Mouse (Mus musculus) gastrocnemius, adult 2 months (tissue): Measurements from ENCODE around the gene Stx8. TPM values are rescaled to one million over a fixed set of nuclear protein-coding genes. Genes with fewer than 3 reads are reported as not detected.

Source experiments
- DNase-seq: peaks from one replicate; pipeline ENCODE4 v3.0.0; 2022
- H3K27ac ChIP-seq: fragments of 200-600 bp; 2 replicates; pipeline ENCODE4 v1.8.1; 2022; ENCODE audit warnings: mild to moderate bottlenecking
- H3K4me3 ChIP-seq: fragments of 200-600 bp; 2 replicates; pipeline ENCODE4 v1.8.1; 2022; ENCODE audit warnings: mild to moderate bottlenecking, moderate library complexity
- CTCF ChIP-seq: fragments of 200-600 bp; IDR thresholded peaks from 2 replicates; pipeline ENCODE4 v1.8.1; 2022; ENCODE audit warnings: antibody characterized with exemption, mild to moderate bottlenecking, moderate library complexity
- intact Hi-C: fragments of 180-260 bp; cut with DNase I; formaldehyde crosslinking; loops from one replicate; pipeline ENCODE4 v1.15.1; 2025
- total RNA-seq, 2 experiments: library from RNA; stranded (reverse); gene quantifications; 2 replicates each; pipeline ENCODE4 v1.2.3; 2021

Gene Stx8
- total RNA-seq, 2 experiments from 2014 or later: 21.0 to 25.9 TPM

DNA sequence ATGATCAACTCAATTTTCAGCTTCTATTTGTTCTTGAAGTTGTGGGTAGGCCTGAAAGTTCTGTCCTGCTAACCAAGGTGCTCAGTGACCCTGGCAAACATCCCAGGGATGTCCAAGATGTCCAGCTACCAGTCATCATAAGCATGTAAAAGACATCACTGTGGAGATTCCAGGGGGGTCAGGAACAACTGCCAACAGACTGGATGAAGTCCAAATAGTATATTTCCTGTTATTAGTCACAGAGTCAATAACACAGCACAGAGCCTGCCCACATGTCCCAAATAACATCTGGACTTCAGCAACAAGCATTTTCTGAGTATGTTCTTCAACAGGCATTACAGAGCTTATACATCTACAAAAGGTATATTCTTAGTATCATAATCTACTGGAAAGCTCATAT, 189.8 kb downstream of the Stx8 start:
- Histone ChIP-seq H3K4me3 (no peak overlapping the region), H3K27ac (no peak overlapping the region)
- TF ChIP-seq CTCF: no peak
- intact Hi-C loops: no loop called here
- no peak for DNase-seq

DNA sequence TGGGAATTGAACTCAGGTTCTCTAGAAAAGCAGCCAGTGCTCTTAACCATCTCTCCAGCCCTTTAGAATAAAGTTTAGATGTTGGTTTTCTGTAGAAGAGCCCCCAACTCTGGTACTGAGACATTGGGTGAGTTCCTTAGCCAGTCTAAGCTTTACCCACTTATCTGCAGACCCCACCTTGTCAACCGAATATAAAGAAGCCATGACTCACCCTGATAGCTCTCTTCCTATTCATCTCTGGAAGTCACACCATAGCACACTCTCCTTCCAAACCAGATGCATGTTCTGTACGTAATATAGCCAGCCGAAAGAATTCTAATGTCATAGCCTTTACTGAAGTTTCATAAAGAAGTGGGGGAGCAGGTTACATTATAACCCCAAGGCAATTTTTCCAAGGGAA, 192.2 kb downstream of the Stx8 start:
- no peak for DNase-seq
- H3K4me3 ChIP-seq: no peak overlapping the region
- intact Hi-C loops: no loop called here
- no peak for TF ChIP-seq CTCF
- no peak overlapping the region for H3K27ac ChIP-seq

DNA sequence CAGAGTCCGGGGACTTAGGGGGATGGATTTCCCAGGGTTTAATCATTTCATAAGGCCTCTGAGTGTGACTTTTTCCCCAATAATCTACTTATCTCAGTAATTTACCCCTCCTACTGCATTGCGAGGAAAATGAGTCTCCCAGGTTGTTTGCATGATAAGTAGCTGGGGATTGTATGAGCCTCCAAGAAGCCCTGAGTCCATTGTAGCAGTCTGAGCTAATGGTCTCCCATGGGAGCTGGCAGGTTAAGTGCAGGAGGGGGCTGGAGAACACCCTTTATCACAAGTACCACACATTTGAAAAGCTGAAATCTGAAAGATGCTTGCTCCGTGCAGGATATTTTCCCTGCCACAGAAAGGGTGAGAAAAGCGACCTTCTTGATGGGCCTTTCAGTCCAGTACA, 193.9 kb downstream of the Stx8 start:
- Histone ChIP-seq H3K27ac (no peak overlapping the region), H3K4me3 (no peak overlapping the region)
- DNase-seq: no peak
- intact Hi-C loops: no loop called here
- TF ChIP-seq CTCF: no peak

DNA sequence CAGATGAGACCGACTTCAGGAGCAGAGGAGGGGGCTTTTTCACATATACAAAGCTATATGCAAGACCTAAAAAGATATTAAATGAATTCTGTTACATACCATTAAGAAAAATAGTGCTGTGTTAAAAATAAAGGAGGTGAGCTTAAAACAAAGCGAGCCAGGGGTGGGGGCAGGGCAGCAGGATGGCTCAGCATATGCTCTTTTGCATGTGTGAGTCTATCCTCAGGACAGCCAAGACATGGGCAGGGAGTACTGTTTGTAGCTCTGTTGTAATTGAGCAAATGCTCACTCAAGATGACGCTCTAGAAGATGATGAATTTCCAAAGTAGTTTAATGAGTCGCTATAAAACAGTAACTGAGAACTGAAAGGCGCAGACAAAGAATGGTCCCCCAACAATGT, 198.4 kb downstream of the Stx8 start:
- H3K27ac ChIP-seq: no peak overlapping the region
- TF ChIP-seq CTCF: no peak
- intact Hi-C loops: no loop called here
- DNase-seq: no peak
- H3K4me3 ChIP-seq: no peak overlapping the region

DNA sequence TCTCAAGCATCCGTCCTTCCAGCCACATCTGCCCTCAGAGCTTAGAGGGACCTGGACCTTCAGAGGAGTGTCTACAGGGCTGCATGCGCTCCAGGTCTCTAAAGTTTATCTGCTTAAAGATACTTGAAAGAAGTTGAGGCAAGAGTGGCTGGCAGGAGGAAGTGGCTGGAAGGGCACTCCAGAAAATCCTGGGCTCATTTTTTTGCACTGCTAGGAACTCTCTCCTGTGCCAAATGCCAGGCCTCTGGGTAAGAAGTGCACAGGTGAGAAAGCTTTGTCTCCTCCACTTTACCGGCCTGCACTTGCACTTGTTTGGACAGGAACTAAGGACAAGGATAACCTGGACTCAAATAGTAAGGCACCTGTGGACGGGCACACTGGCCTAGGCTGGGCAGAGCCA, 202.4 kb downstream of the Stx8 start:
- Histone ChIP-seq H3K27ac (no peak overlapping the region), H3K4me3 (no peak overlapping the region)
- no peak for DNase-seq
- no peak for TF ChIP-seq CTCF
- intact Hi-C loops: no loop called here

DNA sequence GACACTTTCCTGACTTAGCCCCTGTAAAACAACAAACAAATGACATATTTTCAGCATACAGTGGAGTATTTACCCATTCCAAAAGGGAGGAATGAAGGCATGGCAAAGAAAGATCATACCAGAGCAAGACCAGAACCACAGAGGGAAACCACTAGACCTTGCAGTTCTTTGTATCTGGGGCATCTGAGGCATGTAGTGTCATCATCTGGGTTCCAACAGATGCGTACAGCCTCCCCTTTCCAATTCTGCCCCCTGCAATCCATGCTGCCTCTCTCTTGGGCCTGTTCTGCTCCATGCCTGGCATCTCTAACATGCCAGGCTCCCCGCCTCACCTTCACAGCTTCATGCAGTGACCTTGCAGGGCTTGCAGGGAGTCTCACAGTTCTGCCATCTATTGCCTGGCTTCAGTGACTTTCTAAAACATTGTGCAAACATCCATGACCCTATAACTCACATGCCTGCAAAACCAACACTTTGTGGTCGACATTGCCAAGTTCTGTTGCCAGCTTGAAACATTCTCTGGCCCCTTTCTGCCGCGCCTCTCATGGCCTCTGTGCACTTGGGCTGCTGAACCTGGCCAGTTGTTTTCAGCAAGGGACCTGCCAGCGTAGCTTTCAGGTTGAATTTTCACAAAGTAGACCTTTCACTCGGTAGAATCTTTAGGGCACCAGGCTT, 206.1 kb downstream of the Stx8 start:
- intact Hi-C loops: no loop called here
- no peak for DNase-seq
- Histone ChIP-seq H3K27ac (no peak overlapping the region), H3K4me3 (no peak overlapping the region)
- no peak for TF ChIP-seq CTCF

DNA sequence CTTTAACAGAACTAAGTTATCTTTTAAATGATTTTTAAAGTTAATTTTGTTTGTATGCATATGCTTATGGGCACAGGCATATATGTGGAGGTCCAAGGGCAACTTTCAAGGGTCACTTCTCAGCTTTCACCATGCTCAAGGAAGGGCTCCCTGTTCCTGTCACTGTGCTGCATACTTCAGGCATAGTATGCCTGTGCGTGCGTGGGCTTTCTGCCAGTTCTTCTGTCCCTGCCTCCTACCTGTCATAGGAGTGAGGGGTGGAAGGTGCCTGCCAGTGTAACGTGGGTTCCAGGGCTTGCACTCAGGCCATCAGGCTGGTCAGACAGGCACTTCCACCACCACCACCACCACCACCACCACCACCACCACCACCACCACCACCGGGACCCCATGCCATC, 206.7 kb downstream of the Stx8 start:
- no peak for TF ChIP-seq CTCF
- Histone ChIP-seq H3K27ac (no peak overlapping the region), H3K4me3 (no peak overlapping the region)
- no peak for DNase-seq
- intact Hi-C loops: no loop called here

DNA sequence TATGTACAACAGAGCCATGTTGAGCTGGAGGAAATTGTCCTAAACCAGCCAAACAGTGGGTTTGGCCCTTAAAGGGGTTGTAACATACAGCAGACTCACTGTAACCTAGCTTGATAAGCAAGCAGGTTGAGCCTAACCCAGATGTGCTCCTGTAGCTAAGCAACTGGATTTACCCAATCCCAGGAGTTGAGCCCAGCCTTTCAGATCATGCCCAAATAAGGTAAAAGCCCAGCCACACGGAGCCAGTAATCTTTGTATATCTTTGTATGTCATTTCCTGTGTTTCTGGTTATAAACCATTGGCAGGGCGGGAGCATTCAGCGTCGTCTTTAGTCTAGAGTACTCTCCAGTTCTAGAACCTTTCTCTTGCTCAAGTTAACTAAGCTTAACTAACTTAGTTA, 210.6 kb downstream of the Stx8 start:
- no peak overlapping the region for H3K4me3 ChIP-seq
- intact Hi-C loops: no loop called here
- no peak overlapping the region for H3K27ac ChIP-seq
- DNase-seq: no peak
- no peak for TF ChIP-seq CTCF

DNA sequence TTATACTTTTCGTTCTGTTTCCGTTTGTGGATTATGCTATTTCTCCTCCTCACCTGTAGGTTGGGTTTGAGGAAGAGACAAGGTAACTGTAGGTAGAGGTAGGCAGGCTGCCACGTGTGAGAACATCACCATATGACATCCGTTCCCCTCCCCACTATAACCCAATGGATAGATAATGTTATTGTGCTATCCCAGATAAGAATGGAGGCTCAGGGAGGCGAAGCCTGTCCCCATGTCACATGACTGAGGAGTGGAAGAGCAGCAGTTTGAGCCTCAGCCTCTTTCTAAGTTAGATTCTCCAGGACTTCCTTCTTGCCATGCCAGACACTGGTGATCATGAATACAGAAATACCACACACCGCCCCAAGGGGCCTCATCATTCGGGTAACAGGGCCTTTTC, 211.4 kb downstream of the Stx8 start:
- Histone ChIP-seq H3K27ac (no peak overlapping the region), H3K4me3 (no peak overlapping the region)
- no peak for TF ChIP-seq CTCF
- intact Hi-C loops: no loop called here
- DNase-seq: no peak

DNA sequence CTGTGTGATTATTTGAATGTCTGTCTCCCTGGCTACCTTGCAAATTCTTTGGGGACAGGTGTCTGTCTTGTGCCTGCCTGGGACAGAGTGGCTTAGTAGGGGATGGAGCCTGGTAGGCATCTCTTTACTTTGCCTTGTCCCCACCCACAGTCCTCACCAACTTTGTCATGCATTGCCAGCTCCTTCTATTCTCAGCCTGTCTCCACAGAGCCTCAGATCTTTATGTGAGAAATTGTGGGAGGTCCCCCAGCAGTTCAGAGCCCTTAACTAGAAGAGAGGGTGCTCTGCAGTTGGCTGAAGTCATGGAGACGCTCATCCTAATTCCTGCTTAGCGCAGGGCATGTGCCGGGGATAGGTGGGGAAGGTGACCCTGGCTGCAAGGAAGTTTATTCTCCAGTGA, 219.7 kb downstream of the Stx8 start:
- TF ChIP-seq CTCF: no peak
- DNase-seq: no peak
- intact Hi-C loops: no loop called here

DNA sequence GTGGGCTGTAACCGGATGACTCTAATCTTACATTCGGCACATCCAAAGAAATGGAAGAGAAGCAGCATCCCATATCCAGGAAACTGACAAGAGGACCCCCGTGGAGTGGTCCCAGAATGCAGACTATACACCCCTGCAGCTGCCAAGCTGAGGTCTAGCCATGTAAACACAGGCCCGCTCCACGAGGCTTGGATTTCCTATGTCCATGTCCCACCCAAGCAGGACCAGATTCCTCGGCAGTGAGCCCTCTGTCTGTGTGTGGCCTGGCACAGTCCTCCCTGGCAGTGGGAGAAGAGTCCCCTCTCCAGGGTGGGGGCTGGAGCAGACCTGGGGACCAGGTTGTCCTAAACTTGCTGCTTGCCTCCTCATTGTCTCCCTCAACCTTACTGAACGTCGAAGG, 221.2 kb downstream of the Stx8 start:
- H3K27ac ChIP-seq: no peak overlapping the region
- no peak overlapping the region for H3K4me3 ChIP-seq
- no peak for DNase-seq
- intact Hi-C loops: no loop called here
- no peak for TF ChIP-seq CTCF

More for the DNA sequence above, 219.7 kb downstream of the Stx8 start:
- no peak overlapping the region for H3K27ac ChIP-seq
- H3K4me3 ChIP-seq: no peak overlapping the region

DNA sequence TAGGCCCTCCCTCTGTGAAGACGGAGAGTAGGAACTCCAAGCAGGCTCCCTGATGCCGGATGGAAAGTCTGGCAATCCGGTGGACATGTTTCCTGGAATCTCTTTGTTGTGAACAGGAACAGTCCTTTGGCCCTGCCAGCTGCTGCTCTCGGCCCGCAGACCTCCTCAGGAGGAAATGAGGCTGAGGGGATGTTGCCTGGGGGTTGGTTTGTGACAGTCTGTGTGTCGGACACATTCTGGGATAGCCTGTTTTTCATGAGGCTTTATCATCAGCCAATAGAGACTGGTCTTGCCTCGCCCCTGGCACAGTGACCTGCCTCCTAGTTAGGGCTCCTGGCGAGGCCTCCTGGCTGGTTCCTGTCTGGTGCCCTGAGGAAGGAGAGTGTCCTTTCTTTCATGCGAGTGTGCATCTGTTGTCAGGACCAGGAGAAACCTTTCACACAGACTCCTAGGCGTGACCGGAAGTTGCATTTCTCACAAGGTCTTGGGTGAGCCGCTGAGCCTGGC, 222.8 kb downstream of the Stx8 start:
- intact Hi-C loops: no loop called here

DNA sequence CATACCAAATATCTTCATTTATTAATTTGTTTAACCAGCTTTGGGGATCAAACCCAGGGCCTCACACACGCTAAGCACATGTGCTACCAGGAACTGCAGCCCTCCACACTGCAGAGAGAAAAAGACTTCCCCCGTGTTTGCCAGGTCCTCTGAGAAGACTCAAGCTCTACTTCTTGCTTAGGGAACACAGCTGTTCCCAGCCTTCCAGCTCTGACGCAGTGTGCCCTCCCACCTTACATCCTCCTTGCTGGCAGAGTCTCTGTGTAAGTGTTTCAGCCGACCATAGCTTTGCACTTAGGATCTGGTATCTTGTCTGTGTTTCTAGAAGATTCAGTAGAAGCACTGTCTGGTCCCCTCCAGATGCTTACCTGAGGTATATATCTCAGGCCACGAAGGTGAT, 224.9 kb downstream of the Stx8 start:
- Histone ChIP-seq H3K4me3 (no peak overlapping the region), H3K27ac (no peak overlapping the region)
- TF ChIP-seq CTCF: no peak
- DNase-seq: no peak
- intact Hi-C loops: no loop called here

More for the DNA sequence above, 222.8 kb downstream of the Stx8 start:
- Histone ChIP-seq H3K27ac (peak overlapping the region; percentile 61), H3K4me3 (no peak overlapping the region)
- no peak for TF ChIP-seq CTCF
- DNase-seq: no peak

DNA sequence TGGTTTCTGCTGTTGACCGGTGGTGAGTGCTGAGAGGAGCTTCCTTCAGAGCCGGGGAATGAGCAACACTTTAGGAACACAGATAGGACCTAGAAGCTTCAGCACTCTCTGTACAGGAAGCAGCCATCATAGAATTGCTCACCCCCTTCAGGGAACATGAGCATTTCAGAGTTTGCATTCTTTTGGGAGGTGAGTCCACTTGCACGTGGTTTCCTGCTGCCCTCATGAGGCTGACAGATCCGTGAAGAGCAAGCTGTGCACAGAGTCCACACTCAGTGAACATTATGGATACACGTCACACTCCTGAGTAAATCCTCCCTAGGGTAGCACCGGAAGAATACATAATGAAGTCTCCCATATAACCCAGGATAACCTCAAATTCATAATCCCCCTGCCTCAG, 229.2 kb downstream of the Stx8 start:
- peak; percentile 9; the same call in 1 of the 2 replicates for TF ChIP-seq CTCF
- Histone ChIP-seq H3K4me3 (no peak overlapping the region), H3K27ac (no peak overlapping the region; the same call in 1 of the 2 replicates)
- no peak for DNase-seq
- intact Hi-C loops: no loop called here
